In the genomic region with DNA sequence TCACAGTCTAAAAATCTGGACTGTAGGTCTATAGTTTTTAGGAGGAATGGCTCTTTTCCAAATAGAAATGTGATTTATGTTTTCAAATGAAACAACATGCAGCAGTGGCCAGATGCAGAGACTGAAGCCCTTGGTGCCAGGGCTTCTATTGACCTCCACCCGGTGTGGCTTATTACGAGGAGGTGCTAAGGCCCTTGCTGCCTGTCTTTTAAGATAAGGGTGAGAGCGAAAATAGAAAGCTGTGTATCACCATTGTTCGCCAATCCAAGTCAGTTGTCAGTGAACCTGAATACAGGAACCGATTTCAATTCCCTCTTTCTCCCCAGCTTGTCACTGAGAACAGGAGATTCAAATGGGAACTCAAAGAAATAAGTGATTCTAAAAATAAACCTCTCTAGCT, we compare ENCODE assay signal across 14 mouse cellular contexts. TPM values are rescaled to one million over a fixed set of nuclear protein-coding genes. Genes with fewer than 3 reads are reported as not detected.
DNase-seq lines count a peak whose midpoint lies in the region; ATAC-seq lines count a peak whose summit lies in the region.
"Had no signal": no experiment of that assay in that cellular context is flagged by ENCODE, and none has a peak within 500 bp of the region (broad histone marks: within the 10 kb centered on the region; RNA-seq: fewer than 3 reads in every experiment).

No protein-coding gene starts in this region.

- WGBS in heart, embryonic 14.5 days = 8% methylated on average over 5 of the region's 5 CpGs
- 9% methylated on average over 5 of the region's 5 CpGs for WGBS in liver, embryonic 16.5 days (ENCODE audit: insufficient replicate concordance)

- H3K27me3 ChIP-seq in megakaryocyte, embryonic 14.5 days (replicated peaks) = no peaks in the 10 kb centered on the region
- H3K27me3 ChIP-seq in heart, embryonic 14.5 days (ENCODE audit: control insufficient read depth, insufficient read depth, low read length) = no peaks in the 10 kb centered on the region
- no peaks in the 10 kb centered on the region for H3K27me3 ChIP-seq in liver, embryonic 16.5 days (ENCODE audit: control insufficient read depth, insufficient read depth, low read depth, low read length)
- H3K27me3 ChIP-seq: embryonic facial prominence, embryonic 13.5 days; limb, embryonic 15.5 days had no signal

- peaks cover 61% of the 10 kb centered on the region for H3K36me3 ChIP-seq in megakaryocyte, embryonic 14.5 days (replicated peaks; ENCODE audit: low read length)
- H3K36me3 ChIP-seq in heart, embryonic 14.5 days (ENCODE audit: control insufficient read depth, insufficient read depth, low read length) = no peaks in the 10 kb centered on the region
- no peaks in the 10 kb centered on the region for H3K36me3 ChIP-seq in liver, embryonic 16.5 days (ENCODE audit: control insufficient read depth, insufficient read depth)
- H3K36me3 ChIP-seq: embryonic facial prominence, embryonic 13.5 days; limb, embryonic 15.5 days; midbrain, embryonic 13.5 days had no signal

- peak; percentile 88 for DNase-seq in heart, adult 11 months
- DNase-seq in heart, postnatal 4 days = no peak
- DNase-seq in natural killer cell, adult 2 months (ENCODE audit: low spot score in 2 of 2) = no peak
- DNase-seq in adrenal gland, adult 18-20 months (ENCODE audit: low spot score in 2 of 2) = no peak
- DNase-seq: cerebellum, adult 11 months; thymus, adult 18-20 months had no signal

- H3K9me3 ChIP-seq in megakaryocyte, embryonic 14.5 days = no peaks in the 10 kb centered on the region
- no peaks in the 10 kb centered on the region for H3K9me3 ChIP-seq in heart, embryonic 14.5 days (ENCODE audit: control insufficient read depth, low read length)
- no peaks in the 10 kb centered on the region for H3K9me3 ChIP-seq in liver, embryonic 16.5 days (replicated peaks; ENCODE audit: control insufficient read depth, low read length)
- H3K9me3 ChIP-seq: embryonic facial prominence, embryonic 13.5 days; limb, embryonic 15.5 days; midbrain, embryonic 13.5 days had no signal

- peak overlapping the region; percentile 40 for H3K4me2 ChIP-seq in heart, embryonic 14.5 days (ENCODE audit: low read length)
- H3K4me2 ChIP-seq in liver, embryonic 16.5 days (ENCODE audit: low read depth, low read length) = no peak overlapping the region
- H3K4me2 ChIP-seq: embryonic facial prominence, embryonic 13.5 days; limb, embryonic 15.5 days; midbrain, embryonic 13.5 days had no signal

- peak overlapping the region; percentile 11 for H3K4me3 ChIP-seq in megakaryocyte, embryonic 14.5 days (replicated peaks)
- no peak overlapping the region; a peak in 1 of 4 replicates for H3K4me3 ChIP-seq in heart, embryonic 14.5 days (ENCODE audit: control insufficient read depth in 1 of 2, insufficient read depth in 1 of 2, low read depth in 1 of 2, low read length in 2 of 2)
- no peak overlapping the region for H3K4me3 ChIP-seq in liver, embryonic 16.5 days (ENCODE audit: low read depth, low read length)
- H3K4me3 ChIP-seq: embryonic facial prominence, embryonic 13.5 days; limb, embryonic 15.5 days; midbrain, embryonic 13.5 days had no signal

- H3K4me1 ChIP-seq in megakaryocyte, embryonic 14.5 days = peaks cover 66% of the 10 kb centered on the region
- H3K4me1 ChIP-seq in heart, embryonic 14.5 days (ENCODE audit: control insufficient read depth in 2 of 2, insufficient read depth in 2 of 2, low read length in 2 of 2) = peaks cover 6 to 38% of the 10 kb centered on the region in 2 experiments
- peaks cover 27% of the 10 kb centered on the region for H3K4me1 ChIP-seq in liver, embryonic 16.5 days (ENCODE audit: control insufficient read depth, low read depth, low read length)

- H3K9ac ChIP-seq in heart, embryonic 14.5 days (ENCODE audit: low read length) = no peak overlapping the region
- H3K9ac ChIP-seq in liver, embryonic 16.5 days (ENCODE audit: low read depth, low read length) = no peak overlapping the region
- H3K9ac ChIP-seq: embryonic facial prominence, embryonic 13.5 days; limb, embryonic 15.5 days; midbrain, embryonic 13.5 days had no signal

- peak overlapping the region; percentile 49 to 52 for H3K27ac ChIP-seq in heart, embryonic 14.5 days (replicated peaks in 1 of 2; ENCODE audit: control insufficient read depth in 1 of 2, insufficient read depth in 1 of 2, low read depth in 2 of 2, low read length in 2 of 2)
- H3K27ac ChIP-seq in liver, embryonic 16.5 days (ENCODE audit: low read length) = no peak overlapping the region
- H3K27ac ChIP-seq: embryonic facial prominence, embryonic 13.5 days; limb, embryonic 15.5 days; midbrain, embryonic 13.5 days had no signal

- ATAC-seq in megakaryocyte, adult 5-6 weeks (ENCODE audit: poor library complexity, severe bottlenecking) = no peak
- ATAC-seq in heart, embryonic 14.5 days (ENCODE audit: insufficient number of reproducible peaks, insufficient read depth, low FRiP score, low read depth) = no peak
- 0 out of 2 replicates have a peak, but pooled peaks have one; percentile 25 for ATAC-seq in liver, embryonic 16.5 days (ENCODE audit: low read depth)
- ATAC-seq: inflammation-experienced regulatory T-cells, adult 6 months; midbrain, embryonic 13.5 days had no signal

RNA-seq across cellular contexts. Expression of gene Arpp21, which starts 57.3 kb away (rescaled TPM):
- total RNA-seq in heart, postnatal 4 days (2021) = 1 to 10 TPM; 2.4 to 4.6 TPM
- 10.0 and 11.1 TPM in 2 replicates for polyA plus RNA-seq in megakaryocyte, embryonic 14.5 days (2012; ENCODE audit: insufficient read depth, low replicate concordance)
- 1.6 TPM in 1 of 2 replicates, not detected in the other for total RNA-seq in megakaryocyte, adult 5-6 weeks (2015)
- total RNA-seq in megakaryocyte, adult 5-6 weeks (2017) = 0.18 and 0.49 TPM in 2 replicates
- 4.7 and 5.6 TPM in 2 replicates for polyA plus RNA-seq in heart, embryonic 14.5 days (2014; fragmentation: Nextera tagmentation; extraction: Ambion mirVana)
- polyA plus RNA-seq in liver, embryonic 16.5 days (2015; fragmentation: Nextera tagmentation; extraction: Ambion mirVana) = 0.84 and 1.1 TPM in 2 replicates
- total RNA-seq in adrenal gland, adult 18-20 months (2021) = not detected
